Mouse (Mus musculus): ENCODE measurements around the gene Tmco5. TPM values are rescaled to one million over a fixed set of nuclear protein-coding genes. Genes with fewer than 3 reads are reported as not detected.
"Not testable (repeated sequence)": the region's sequence is repeated elsewhere in the genome, so short reads cannot be mapped to it uniquely, and the experiment has no call there.

The Tmco5 gene
- polyA plus RNA-seq, 1 experiment from 2014 or later: not detected

DNA sequence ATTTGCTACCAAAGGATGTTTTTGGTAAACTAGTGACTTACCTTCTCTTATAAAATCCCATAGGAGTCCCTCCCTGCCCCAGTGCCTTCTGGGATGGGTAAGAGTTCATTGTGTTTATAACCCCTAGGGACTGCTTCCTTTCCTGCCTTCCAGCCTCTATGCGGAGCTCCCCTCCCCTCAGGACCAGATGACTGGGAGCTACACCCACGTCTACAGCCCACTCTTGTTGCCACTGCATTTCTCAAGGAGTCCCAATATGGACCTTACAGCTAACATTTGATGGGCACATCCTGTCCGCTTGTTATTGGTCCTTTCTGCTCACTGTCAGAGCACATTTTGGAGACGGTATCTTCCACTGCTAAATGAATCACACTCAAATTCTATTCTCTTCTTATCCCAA, 36.1 kb downstream of the Tmco5 start:
- H3K4me2 ChIP-seq (ENCODE audit: low read length): no peak overlapping the region

DNA sequence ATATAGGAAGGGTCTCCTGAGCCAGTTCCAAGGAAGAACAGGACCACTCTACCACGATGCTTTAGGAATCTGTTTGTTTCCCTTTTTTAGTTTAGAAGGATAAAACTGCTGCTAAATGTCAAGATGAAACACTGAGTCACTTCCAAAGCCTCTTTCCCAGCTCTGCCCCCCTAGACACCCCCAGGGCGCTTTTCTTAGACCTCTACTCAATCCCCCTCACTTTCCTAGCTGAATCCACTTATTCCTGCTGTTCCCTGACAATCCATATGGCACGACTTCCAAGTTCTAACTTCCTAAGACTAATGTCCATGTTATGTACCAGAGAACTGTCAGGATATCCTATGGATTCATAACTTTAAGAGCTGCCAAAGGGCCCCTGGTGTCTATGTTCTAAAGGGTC, 40.1 kb downstream of the Tmco5 start:
- ATAC-seq: no peak
- WGBS: 68% methylated on average over 3 of the region's 3 CpGs
- Histone ChIP-seq H3K4me1 (ENCODE audit: control insufficient read depth, insufficient read depth, low read length) (no peaks in the 10 kb centered on the region), H3K9ac (ENCODE audit: low read depth, low read length) (no peak overlapping the region), H3K27me3 (ENCODE audit: control insufficient read depth, insufficient read depth, low read depth, low read length) (no peaks in the 10 kb centered on the region), H3K36me3 (ENCODE audit: control insufficient read depth, insufficient read depth, low read length) (no peaks in the 10 kb centered on the region), H3K27ac (ENCODE audit: low read length) (no peak overlapping the region), H3K4me3 (ENCODE audit: low read depth, low read length) (no peak overlapping the region), H3K4me2 (ENCODE audit: low read length) (no peak overlapping the region), H3K9me3 (replicated peaks; ENCODE audit: control insufficient read depth, low read length, poor library complexity, severe bottlenecking) (no peaks in the 10 kb centered on the region)

More for the DNA sequence above, 36.1 kb downstream of the Tmco5 start:
- Histone ChIP-seq H3K9me3 (replicated peaks; ENCODE audit: control insufficient read depth, low read length, poor library complexity, severe bottlenecking) (no peaks in the 10 kb centered on the region), H3K27ac (ENCODE audit: low read length) (no peak overlapping the region), H3K9ac (ENCODE audit: low read depth, low read length) (no peak overlapping the region), H3K36me3 (ENCODE audit: control insufficient read depth, insufficient read depth, low read length) (no peaks in the 10 kb centered on the region), H3K4me1 (ENCODE audit: control insufficient read depth, insufficient read depth, low read length) (no peaks in the 10 kb centered on the region), H3K4me3 (ENCODE audit: low read depth, low read length) (no peak overlapping the region), H3K27me3 (ENCODE audit: control insufficient read depth, insufficient read depth, low read depth, low read length) (no peaks in the 10 kb centered on the region)
- 88% methylated on average over 4 of the region's 4 CpGs for WGBS
- ATAC-seq: no peak

GRCm38 (mm10) chr2:116922580-116923500, 44.3 kb downstream of the Tmco5 start:
- H3K9me3 ChIP-seq (replicated peaks; ENCODE audit: control insufficient read depth, low read length, poor library complexity, severe bottlenecking): 0 out of 2 replicates have a peak, but pooled peaks cover 3% of the 10 kb centered on the region
- no peak overlapping the region for H3K4me2 ChIP-seq (ENCODE audit: low read length)
- WGBS: 84% methylated on average over 9 of the region's 9 CpGs
- H3K4me3 ChIP-seq (ENCODE audit: low read depth, low read length): no peak overlapping the region
- H3K36me3 ChIP-seq (ENCODE audit: control insufficient read depth, insufficient read depth, low read length): no peaks in the 10 kb centered on the region
- no peaks in the 10 kb centered on the region for H3K4me1 ChIP-seq (ENCODE audit: control insufficient read depth, insufficient read depth, low read length)
- no peak overlapping the region for H3K27ac ChIP-seq (ENCODE audit: low read length)
- no peak overlapping the region for H3K9ac ChIP-seq (ENCODE audit: low read depth, low read length)
- no peaks in the 10 kb centered on the region for H3K27me3 ChIP-seq (ENCODE audit: control insufficient read depth, insufficient read depth, low read depth, low read length)
- ATAC-seq: no peak

DNA sequence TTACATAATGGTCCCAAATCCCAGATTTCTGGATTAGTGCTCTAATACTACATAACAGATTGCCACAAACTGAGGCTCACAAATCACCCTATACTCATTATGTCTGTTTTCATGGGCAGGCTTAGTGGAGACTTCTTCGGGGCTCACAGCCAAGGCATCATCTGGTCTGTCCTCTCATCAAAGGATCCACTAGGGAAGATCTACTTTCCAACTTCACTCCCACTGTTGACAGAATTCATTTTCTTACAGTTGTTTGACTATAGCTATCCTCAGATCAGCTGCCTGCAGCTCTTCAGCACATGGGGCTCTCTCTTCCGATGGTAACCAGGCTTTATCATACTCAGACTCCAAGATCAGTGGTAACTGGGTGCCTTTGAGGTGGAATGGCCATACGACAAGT, 45.2 kb downstream of the Tmco5 start:
- no peak overlapping the region for H3K4me3 ChIP-seq (ENCODE audit: low read depth, low read length)
- ATAC-seq: no peak
- H3K4me2 ChIP-seq (ENCODE audit: low read length): no peak overlapping the region
- no peaks in the 10 kb centered on the region for H3K27me3 ChIP-seq (ENCODE audit: control insufficient read depth, insufficient read depth, low read depth, low read length)
- 82% methylated on average over 3 of the region's 3 CpGs for WGBS
- H3K9me3 ChIP-seq (replicated peaks; ENCODE audit: control insufficient read depth, low read length, poor library complexity, severe bottlenecking): 0 out of 2 replicates have a peak, but pooled peaks cover 3% of the 10 kb centered on the region
- no peak overlapping the region for H3K27ac ChIP-seq (ENCODE audit: low read length)
- H3K36me3 ChIP-seq (ENCODE audit: control insufficient read depth, insufficient read depth, low read length): no peaks in the 10 kb centered on the region
- no peaks in the 10 kb centered on the region for H3K4me1 ChIP-seq (ENCODE audit: control insufficient read depth, insufficient read depth, low read length)
- no peak overlapping the region for H3K9ac ChIP-seq (ENCODE audit: low read depth, low read length)

DNA sequence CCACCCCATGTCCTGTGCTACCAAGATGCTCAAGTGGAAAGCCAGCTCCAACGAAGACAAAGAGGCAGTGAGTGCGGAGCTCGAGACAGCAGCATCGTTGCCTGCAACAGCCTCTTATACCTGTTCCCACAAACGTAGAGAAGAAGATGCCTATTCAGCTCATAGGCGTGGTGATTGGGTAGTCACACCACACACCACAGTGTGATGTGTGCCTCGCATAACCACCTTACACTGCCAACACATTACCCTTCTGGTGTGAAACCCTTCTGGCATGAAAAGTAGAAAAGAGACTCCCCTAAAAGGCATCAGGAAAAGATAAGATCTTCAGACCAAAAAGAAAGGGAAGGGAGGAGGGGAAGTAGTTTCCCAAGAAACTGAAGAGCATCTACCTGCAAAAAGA, 45.8 kb downstream of the Tmco5 start:
- no peak for ATAC-seq
- WGBS: 89% methylated on average over 7 of the region's 7 CpGs
- H3K9me3 ChIP-seq (replicated peaks; ENCODE audit: control insufficient read depth, low read length, poor library complexity, severe bottlenecking): 0 out of 2 replicates have a peak, but pooled peaks cover 3% of the 10 kb centered on the region

GRCm38 (mm10) chr2:116925230-116925629, 46.7 kb downstream of the Tmco5 start:
- Histone ChIP-seq H3K4me2 (ENCODE audit: low read length) (no peak overlapping the region), H3K9me3 (replicated peaks; ENCODE audit: control insufficient read depth, low read length, poor library complexity, severe bottlenecking) (0 out of 2 replicates have a peak, but pooled peaks cover 3% of the 10 kb centered on the region), H3K36me3 (ENCODE audit: control insufficient read depth, insufficient read depth, low read length) (no peaks in the 10 kb centered on the region), H3K4me3 (ENCODE audit: low read depth, low read length) (no peak overlapping the region), H3K27ac (ENCODE audit: low read length) (no peak overlapping the region), H3K4me1 (ENCODE audit: control insufficient read depth, insufficient read depth, low read length) (no peaks in the 10 kb centered on the region), H3K9ac (ENCODE audit: low read depth, low read length) (no peak overlapping the region), H3K27me3 (ENCODE audit: control insufficient read depth, insufficient read depth, low read depth, low read length) (no peaks in the 10 kb centered on the region)
- no peak for ATAC-seq
- WGBS: 74% methylated on average over 5 of the region's 5 CpGs

More for the DNA sequence above, 45.8 kb downstream of the Tmco5 start:
- Histone ChIP-seq H3K27ac (ENCODE audit: low read length) (no peak overlapping the region), H3K4me2 (ENCODE audit: low read length) (no peak overlapping the region), H3K27me3 (ENCODE audit: control insufficient read depth, insufficient read depth, low read depth, low read length) (no peaks in the 10 kb centered on the region), H3K4me1 (ENCODE audit: control insufficient read depth, insufficient read depth, low read length) (no peaks in the 10 kb centered on the region), H3K9ac (ENCODE audit: low read depth, low read length) (no peak overlapping the region), H3K4me3 (ENCODE audit: low read depth, low read length) (no peak overlapping the region), H3K36me3 (ENCODE audit: control insufficient read depth, insufficient read depth, low read length) (no peaks in the 10 kb centered on the region)

GRCm38 (mm10) chr2:116932218-116932617, 53.7 kb downstream of the Tmco5 start:
- Histone ChIP-seq H3K4me1 (ENCODE audit: control insufficient read depth, insufficient read depth, low read length) (no peaks in the 10 kb centered on the region), H3K36me3 (ENCODE audit: control insufficient read depth, insufficient read depth, low read length) (no peaks in the 10 kb centered on the region), H3K4me2 (ENCODE audit: low read length) (no peak overlapping the region), H3K4me3 (ENCODE audit: low read depth, low read length) (no peak overlapping the region), H3K27ac (ENCODE audit: low read length) (no peak overlapping the region), H3K27me3 (ENCODE audit: control insufficient read depth, insufficient read depth, low read depth, low read length) (no peaks in the 10 kb centered on the region), H3K9ac (ENCODE audit: low read depth, low read length) (no peak overlapping the region), H3K9me3 (replicated peaks; ENCODE audit: control insufficient read depth, low read length, poor library complexity, severe bottlenecking) (no peaks in the 10 kb centered on the region)
- 91% methylated on average over 7 of the region's 7 CpGs for WGBS
- ATAC-seq: no peak

- not testable (repeated sequence) for ATAC-seq
Measured at GRCm38 (mm10) chr2:116934236-116934635, 55.7 kb downstream of the Tmco5 start.

GRCm38 (mm10) chr2:116934776-116935175, 56.3 kb downstream of the Tmco5 start:
- no peaks in the 10 kb centered on the region for H3K36me3 ChIP-seq (ENCODE audit: control insufficient read depth, insufficient read depth, low read length)
- H3K27ac ChIP-seq (ENCODE audit: low read length): no peak overlapping the region
- no peak overlapping the region for H3K4me3 ChIP-seq (ENCODE audit: low read depth, low read length)
- H3K4me2 ChIP-seq (ENCODE audit: low read length): no peak overlapping the region
- no peaks in the 10 kb centered on the region for H3K27me3 ChIP-seq (ENCODE audit: control insufficient read depth, insufficient read depth, low read depth, low read length)
- H3K9ac ChIP-seq (ENCODE audit: low read depth, low read length): no peak overlapping the region
- H3K9me3 ChIP-seq (replicated peaks; ENCODE audit: control insufficient read depth, low read length, poor library complexity, severe bottlenecking): no peaks in the 10 kb centered on the region
- no peaks in the 10 kb centered on the region for H3K4me1 ChIP-seq (ENCODE audit: control insufficient read depth, insufficient read depth, low read length)
- no peak for ATAC-seq

More at GRCm38 (mm10) chr2:116934236-116934635, 55.7 kb downstream of the Tmco5 start:
- not testable (repeated sequence) for H3K4me1 ChIP-seq (ENCODE audit: control insufficient read depth, insufficient read depth, low read length); H3K9ac ChIP-seq (ENCODE audit: low read depth, low read length); H3K27ac ChIP-seq (ENCODE audit: low read length); H3K27me3 ChIP-seq (ENCODE audit: control insufficient read depth, insufficient read depth, low read depth, low read length); H3K36me3 ChIP-seq (ENCODE audit: control insufficient read depth, insufficient read depth, low read length); H3K4me3 ChIP-seq (ENCODE audit: low read depth, low read length); H3K9me3 ChIP-seq (replicated peaks; ENCODE audit: control insufficient read depth, low read length, poor library complexity, severe bottlenecking); H3K4me2 ChIP-seq (ENCODE audit: low read length)
- 100% methylated on average over 1 of the region's 1 CpGs for WGBS
